Mouse (Mus musculus): Measurements from ENCODE around the gene Apeh.

The Apeh gene

GRCm38 (mm10) chr9:108082549-108082948, 11.9 kb downstream of the Apeh start:
- no peak for DNase-seq (ENCODE audit: low read depth, low spot score)

GRCm38 (mm10) chr9:108080168-108080567, 14.2 kb downstream of the Apeh start, which contains the start of gene Mst1:
Mst1 (plus strand) TSS chr9:108080436.
- no peak for DNase-seq (ENCODE audit: low read depth, low spot score)

- no peak for DNase-seq (ENCODE audit: low read depth, low spot score)
These were observed 21.1 kb downstream of the Apeh start for GRCm38 (mm10) chr9:108073141-108073930.

GRCm38 (mm10) chr9:108072481-108072924, 21.9 kb downstream of the Apeh start:
- no peak for DNase-seq (ENCODE audit: low read depth, low spot score)

- DNase-seq (ENCODE audit: low read depth, low spot score): no peak
These were observed 22.6 kb downstream of the Apeh start for GRCm38 (mm10) chr9:108071801-108072200.

GRCm38 (mm10) chr9:108069529-108069928, 24.9 kb downstream of the Apeh start:
- DNase-seq (ENCODE audit: low read depth, low spot score): no peak

- no peak for DNase-seq (ENCODE audit: low read depth, low spot score)
These were observed 25.4 kb downstream of the Apeh start for GRCm38 (mm10) chr9:108069007-108069406.

GRCm38 (mm10) chr9:108067900-108068299, 26.5 kb downstream of the Apeh start:
- no peak for DNase-seq (ENCODE audit: low read depth, low spot score)

GRCm38 (mm10) chr9:108067199-108067598, 27.2 kb downstream of the Apeh start:
- DNase-seq (ENCODE audit: low read depth, low spot score): no peak

- DNase-seq (ENCODE audit: low read depth, low spot score): no peak
These were observed 28.9 kb downstream of the Apeh start for GRCm38 (mm10) chr9:108065491-108066011.

GRCm38 (mm10) chr9:108063361-108063760, 31.0 kb downstream of the Apeh start:
- no peak for DNase-seq (ENCODE audit: low read depth, low spot score)

GRCm38 (mm10) chr9:108062142-108062541, 32.3 kb downstream of the Apeh start:
- DNase-seq (ENCODE audit: low read depth, low spot score): no peak

- no peak for DNase-seq (ENCODE audit: low read depth, low spot score)
These were observed 36.1 kb downstream of the Apeh start for GRCm38 (mm10) chr9:108058291-108058690.

- DNase-seq (ENCODE audit: low read depth, low spot score): no peak
These were observed 37.2 kb downstream of the Apeh start for GRCm38 (mm10) chr9:108057262-108057562.

GRCm38 (mm10) chr9:108056361-108057261, 37.8 kb downstream of the Apeh start:
- DNase-seq (ENCODE audit: low read depth, low spot score): no peak

GRCm38 (mm10) chr9:108055661-108056237, 38.7 kb downstream of the Apeh start:
- no peak for DNase-seq (ENCODE audit: low read depth, low spot score)

- no peak for DNase-seq (ENCODE audit: low read depth, low spot score)
These were observed 39.3 kb downstream of the Apeh start for GRCm38 (mm10) chr9:108055061-108055460.

GRCm38 (mm10) chr9:108054331-108055040, 39.9 kb downstream of the Apeh start:
- no peak for DNase-seq (ENCODE audit: low read depth, low spot score)

- no peak for DNase-seq (ENCODE audit: low read depth, low spot score)
These were observed 40.7 kb downstream of the Apeh start for GRCm38 (mm10) chr9:108053665-108054225.

- peak; percentile 82 for DNase-seq (ENCODE audit: low read depth, low spot score)
These were observed 41.3 kb downstream of the Apeh start, which contains the start of gene Amigo3 for GRCm38 (mm10) chr9:108052885-108053664. Amigo3 (plus strand) TSS chr9:108053159.

All from brain, embryonic 18.5 days (tissue).